Mouse (Mus musculus) skeletal muscle tissue, adult 2 months (tissue): ENCODE measurements around the gene Cacng7.

Experiments used
- DNase-seq: peaks from one replicate; pipeline ENCODE4 v3.0.0-alpha.2; 2012; ENCODE audit warnings: low read depth, low spot score

The Cacng7 gene

GRCm38 (mm10) chr7:3302556-3303275 lies 30.0 kb upstream of the Cacng7 start:
- no peak for DNase-seq

DNA sequence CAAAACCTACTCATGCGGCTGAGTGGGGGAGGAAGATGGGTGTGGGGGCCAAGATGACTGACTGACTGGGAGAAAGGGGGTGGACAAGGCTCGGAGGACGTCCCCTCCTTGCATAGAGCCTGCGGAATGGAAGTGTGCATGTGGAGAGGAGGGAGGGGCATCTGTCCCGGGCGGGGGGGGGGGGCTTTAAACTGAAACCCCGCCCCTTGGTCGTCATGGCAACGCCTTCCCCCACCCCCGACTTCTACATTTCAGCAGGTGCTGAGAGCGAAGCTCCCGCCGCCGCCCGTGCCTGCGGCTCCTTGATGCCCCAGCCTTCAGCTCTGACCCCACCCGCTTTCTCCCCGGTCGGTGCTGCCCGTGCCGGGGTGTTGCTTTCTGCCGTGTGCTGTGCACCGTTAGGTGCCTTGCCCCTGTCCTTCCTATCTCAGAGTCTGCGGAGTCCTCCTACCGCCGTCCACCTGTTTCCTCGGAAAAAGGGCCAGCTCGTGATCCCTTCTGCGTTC lies 29.4 kb upstream of the Cacng7 start:
- DNase-seq = no peak

DNA sequence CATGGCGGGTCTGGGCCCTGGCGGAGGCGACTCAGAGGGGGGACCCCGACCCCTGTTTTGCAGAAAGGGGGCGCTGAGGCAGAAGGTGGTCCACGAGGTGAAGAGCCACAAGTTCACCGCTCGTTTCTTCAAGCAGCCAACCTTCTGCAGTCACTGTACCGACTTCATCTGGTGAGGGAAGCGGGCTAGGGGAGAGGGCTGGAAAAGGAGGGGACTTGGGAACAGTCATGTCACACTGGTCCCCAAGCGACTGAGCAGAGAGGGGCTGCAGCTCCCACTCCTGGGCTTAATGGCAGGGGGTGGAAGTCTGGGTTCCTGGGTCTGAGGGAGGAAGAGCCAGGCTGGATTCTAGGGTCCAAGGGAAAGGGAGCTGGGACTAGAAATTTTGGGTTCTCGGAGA lies 29.0 kb upstream of the Cacng7 start:
- no peak for DNase-seq

DNA sequence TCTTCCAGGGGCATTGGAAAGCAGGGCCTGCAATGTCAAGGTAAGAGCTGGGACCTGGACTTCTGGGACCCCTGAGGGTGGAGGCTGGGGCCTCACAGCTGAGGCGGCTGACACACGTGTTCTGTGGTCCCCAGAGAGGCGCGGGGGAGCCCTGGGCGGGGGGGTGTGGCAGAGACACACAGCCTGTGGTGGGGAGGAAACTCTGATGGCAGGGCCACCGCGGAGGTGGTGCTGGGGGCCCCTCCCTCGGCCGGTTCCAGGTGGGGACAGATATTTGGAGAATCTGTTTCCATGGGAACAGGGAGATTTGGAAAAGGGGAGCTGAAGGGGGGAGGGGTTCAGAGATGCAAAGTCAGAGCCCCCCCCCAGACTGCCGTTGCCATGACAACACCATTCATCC lies 28.5 kb upstream of the Cacng7 start:
- no peak for DNase-seq

DNA sequence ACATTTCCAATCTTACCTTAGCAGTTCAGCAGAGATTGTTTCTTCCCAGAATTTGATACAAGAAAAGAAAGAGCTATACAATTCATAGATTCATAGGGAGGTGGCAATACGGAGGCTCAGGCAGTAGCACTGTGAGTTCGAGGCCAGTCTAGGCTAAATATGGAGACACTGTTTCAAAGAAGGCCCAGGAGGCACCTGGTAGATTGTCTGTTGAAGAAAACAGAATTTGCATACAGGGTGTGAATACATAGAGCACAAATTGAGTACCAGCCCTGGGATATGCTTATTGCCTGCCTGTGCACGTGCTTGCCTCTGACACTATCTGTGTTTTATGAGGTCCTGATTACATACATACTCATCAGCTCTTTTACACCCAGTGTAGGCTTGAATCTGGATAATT lies 26.4 kb upstream of the Cacng7 start:
- DNase-seq = no peak

GRCm38 (mm10) chr7:3308646-3309045 lies 24.1 kb upstream of the Cacng7 start:
- no peak for DNase-seq

DNA sequence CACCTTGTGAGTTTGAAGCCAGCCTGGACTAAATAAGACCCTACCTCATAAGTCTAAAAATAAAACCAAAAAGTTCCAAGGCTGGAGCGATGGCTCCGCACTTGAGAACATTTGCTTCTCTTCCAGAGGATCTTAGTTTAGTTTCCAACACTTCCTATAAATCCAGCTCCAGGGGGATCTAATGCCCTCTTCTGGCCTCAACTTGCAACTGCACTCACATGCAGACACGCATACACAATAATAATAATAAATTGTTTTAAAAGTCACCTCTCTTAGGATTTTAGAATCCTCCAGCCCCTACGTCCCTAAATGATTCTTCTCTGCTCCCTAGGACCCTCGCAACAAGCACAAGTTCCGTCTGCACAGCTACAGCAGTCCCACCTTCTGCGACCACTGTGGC lies 22.5 kb upstream of the Cacng7 start:
- DNase-seq = no peak

DNA sequence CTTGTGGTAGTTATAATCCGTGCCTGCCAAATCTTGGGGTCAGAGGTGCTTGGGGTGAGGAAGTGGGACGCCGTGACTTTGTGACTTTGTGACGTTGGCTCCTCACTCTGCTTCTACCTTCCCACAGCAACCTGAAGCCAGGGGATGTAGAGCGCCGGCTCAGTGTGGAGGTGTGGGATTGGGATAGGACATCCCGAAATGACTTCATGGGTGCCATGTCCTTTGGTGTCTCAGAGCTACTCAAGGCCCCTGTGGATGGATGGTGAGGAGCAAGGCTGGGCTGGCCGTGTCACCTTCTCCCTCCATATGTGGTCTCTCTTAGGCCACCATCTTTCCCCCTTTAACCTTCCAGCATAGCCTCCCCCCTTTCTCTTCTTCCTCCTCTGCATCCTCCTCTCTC lies 19.2 kb upstream of the Cacng7 start:
- DNase-seq = no peak

DNA sequence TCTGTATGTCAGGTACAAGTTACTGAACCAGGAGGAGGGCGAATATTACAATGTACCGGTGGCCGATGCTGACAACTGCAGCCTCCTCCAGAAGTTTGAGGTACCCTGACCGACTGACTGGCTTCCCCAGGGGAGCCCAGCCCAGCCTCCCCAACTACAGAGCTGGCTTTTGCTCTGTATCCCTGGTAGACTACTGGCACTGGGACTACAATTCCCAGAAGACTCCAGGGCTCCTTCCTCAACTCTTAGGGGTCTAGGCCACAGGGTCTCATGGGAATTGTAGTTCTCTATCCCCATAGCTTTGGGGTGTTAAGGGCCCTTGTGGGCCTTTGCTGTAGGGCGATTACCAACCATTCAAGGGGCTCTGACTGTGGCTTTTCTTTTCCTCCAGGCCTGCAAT lies 18.6 kb upstream of the Cacng7 start:
- DNase-seq = no peak

DNA sequence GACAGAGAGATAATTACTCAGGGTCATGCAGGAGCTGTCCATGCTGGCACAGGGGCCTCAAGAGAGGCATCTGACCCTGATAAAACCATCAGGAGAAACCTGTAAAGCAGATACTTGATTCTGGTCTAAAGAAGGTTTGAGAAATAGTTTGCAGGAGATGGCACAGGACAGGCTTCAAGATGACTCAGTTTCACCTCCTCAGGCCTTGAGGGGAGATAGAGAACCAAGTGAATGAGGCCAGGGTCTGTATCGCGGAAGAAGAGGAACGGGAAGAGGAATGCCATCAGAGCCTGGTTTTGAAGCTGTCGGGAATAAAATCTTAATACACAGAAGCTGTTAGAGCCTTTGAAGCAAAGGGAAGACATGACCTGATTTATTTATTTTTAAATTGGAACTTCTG lies 15.1 kb upstream of the Cacng7 start:
- no peak for DNase-seq

DNA sequence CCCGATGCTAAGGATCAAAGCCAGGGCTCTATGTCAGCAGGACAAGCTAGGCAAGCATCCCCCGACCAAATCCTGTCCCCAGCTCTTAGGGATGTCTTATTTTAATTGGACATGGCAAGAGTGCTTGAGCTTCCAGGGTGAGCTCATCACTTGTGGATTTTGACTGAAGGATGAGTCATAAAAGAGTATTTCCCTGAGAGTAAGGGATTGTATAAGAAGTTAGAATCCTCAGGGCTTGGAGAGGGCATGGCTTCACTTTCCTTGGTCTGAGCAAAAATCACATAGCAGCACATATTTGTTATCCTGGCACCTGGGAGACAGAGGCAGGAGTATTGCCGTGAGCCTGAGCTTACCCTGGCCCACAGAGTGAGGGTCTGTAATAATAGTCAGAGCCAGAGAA lies 11.9 kb upstream of the Cacng7 start:
- DNase-seq = no peak

GRCm38 (mm10) chr7:3323826-3324225 lies 8.9 kb upstream of the Cacng7 start:
- no peak for DNase-seq

- DNase-seq = no peak
These were observed 4.8 kb upstream of the Cacng7 start for GRCm38 (mm10) chr7:3327961-3328360.

DNA sequence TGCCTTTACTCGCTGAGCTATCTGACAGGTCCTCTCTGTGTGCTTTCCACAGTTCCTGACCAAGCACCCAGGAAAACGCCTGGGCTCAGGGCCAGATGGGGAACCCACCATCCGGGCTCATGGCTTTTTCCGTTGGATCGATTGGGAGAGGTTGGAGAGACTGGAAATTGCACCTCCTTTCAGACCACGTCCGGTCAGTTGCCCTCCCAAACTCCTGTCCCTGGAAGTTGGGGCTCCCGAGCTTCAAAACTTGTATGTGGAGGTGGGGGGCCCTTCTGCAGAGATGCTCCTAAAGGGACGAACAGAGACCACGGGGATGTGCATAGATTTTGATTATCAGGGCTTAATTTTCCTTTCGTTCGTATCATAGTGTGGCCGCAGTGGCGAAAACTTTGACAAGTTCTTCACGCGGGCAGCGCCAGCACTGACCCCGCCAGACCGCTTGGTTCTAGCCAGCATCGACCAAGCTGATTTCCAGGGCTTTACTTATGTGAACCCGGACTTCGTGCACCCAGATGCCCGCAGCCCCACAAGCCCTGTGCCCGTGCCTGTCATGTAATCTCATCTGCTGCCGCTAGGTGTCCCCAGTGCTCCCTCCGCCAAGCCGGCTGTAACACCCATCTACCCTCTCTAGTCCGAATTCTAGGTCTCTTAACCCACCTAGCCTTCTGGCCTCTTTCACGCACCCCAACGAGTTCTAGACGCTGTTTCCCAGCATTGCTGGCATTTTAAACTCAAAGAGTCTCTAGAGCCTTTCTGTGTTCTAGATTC lies 2.8 kb upstream of the Cacng7 start:
- peak; percentile 51 for DNase-seq

DNA sequence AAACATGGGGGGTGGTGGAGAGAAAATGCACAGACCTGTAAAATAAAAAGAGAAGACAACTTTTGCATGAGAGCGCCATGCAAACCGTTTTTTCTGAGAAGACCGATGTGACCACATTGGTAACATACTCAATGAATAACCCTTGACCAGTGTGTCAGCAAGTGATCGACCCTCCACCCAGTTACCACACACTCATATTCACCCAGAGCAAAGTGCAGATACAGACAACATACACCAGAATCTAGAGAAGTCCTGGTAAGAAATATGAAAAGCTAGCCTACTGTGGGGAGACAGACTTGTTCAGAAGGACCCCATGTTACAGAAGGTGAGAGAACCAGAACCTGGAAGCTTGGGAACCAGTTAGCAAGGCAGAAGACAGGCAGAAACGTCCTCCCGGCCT lies 1.6 kb upstream of the Cacng7 start:
- no peak for DNase-seq

DNA sequence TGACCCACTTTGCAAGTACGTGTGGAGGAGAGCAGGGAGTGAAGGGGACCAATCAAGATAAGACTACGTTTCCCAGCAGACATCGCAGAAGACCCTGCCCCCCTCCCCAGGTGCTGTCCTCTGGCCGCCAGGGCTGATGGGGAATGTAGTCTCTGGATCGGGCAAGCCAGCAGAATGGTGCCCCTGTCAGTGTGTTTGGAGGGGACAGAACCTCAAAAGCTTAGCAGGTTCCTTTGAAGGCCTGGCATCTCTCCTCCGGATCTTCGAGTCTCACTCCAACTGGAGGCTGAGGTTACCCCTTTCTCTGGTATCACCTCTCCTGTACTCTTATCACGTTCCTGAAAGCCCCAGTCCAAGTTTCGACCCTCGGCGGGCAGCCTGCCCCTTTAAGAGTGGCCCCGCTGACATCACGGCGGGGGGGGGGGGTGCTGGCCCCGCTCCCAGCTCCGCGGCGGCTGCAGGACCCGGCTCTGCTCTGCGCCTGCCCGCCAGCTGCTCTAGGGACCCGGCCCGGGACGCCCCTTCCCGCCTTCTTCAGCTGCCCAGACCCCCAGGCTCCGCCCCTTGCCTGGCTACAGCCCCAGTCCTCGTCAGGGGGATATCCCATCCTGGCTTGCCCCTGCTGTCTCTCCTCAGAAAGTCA lies 1.1 kb upstream of the Cacng7 start:
- DNase-seq = peak; percentile 37

DNA sequence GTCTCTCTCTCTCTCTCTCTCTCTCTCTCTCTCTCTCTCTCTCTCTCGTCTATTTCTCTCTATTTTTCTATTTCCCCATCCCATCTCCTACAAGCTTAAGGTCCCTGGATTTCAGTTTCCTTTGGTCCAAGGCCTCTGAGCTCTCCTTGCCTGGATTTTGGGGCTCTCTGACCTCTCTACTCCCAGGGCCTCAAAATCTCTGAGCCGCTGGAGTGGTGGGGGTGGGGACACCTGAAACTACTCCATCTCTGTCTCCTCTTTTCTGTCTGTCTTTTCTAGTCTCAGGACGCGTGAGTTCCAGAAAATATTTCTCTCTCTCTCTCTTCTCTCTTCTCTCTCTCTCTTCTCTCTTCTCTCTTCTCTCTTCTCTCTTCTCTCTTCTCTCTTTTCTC lies 535 bp upstream of the Cacng7 start:
- DNase-seq = no peak

GRCm38 (mm10) chr7:3333542-3333941 lies 787 bp downstream of the Cacng7 start:
- no peak for DNase-seq

DNA sequence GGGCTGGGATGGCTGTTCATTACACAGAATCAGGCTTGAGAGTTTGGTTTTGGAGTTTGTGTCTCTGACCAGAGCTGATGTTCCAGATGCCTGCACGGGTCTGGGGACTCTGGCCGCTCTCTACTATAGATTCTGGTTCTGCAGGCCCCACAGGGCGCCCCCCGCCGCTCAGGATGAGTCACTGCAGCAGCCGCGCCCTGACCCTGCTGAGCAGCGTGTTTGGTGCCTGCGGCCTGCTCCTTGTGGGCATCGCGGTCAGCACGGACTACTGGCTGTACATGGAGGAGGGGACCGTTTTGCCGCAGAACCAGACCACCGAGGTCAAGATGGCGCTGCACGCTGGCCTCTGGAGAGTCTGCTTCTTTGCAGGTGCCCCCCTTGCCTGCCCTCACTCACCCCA lies 3.7 kb downstream of the Cacng7 start:
- DNase-seq = no peak

- DNase-seq = no peak
These were observed 5.7 kb downstream of the Cacng7 start for GRCm38 (mm10) chr7:3338286-3338935.

- DNase-seq = no peak
These were observed 6.3 kb downstream of the Cacng7 start for GRCm38 (mm10) chr7:3339010-3339409.

DNA sequence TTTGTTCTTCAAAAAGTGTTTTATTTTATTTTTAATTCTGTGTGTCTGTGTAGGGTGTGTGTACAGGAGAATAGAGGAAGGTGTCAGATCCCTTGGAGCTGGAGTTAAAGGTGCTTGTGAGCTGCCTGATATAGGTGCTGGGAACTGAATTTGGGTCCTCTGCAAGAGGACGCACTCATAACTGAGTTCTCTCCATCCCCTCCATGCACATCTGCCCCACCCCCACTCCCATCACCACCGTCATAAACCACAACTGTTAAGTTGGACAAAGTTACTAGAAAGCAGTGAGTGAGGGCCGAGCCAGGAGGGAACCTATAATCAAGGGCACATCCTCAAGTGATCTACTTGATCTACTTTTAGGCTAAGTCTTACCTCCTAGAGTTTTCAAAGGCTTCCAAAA lies 11.1 kb downstream of the Cacng7 start:
- no peak for DNase-seq
